Mouse (Mus musculus) liver, adult 2 months (tissue): ENCODE results near the gene Plekhg1. TPM values are rescaled to one million over a fixed set of nuclear protein-coding genes. Genes with fewer than 3 reads are reported as not detected.

Source experiments
- DNase-seq: peaks from one replicate; pipeline ENCODE4 v3.0.0-alpha.2; 2011; ENCODE audit warnings: low read depth, low spot score; ENCODE audit errors: extremely low read depth
- H3K27ac ChIP-seq: fragments of 200-500 bp; replicated peaks from 2 replicates; pipeline ENCODE4 v1.5.1; 2012; ENCODE audit warnings: low read depth, mild to moderate bottlenecking, control low read depth, inconsistent platforms, low read length; ENCODE audit not compliant: insufficient read depth
- H3K27me3 ChIP-seq: fragments of 200-500 bp; 2 replicates; pipeline ENCODE4 v1.6.1; 2012; ENCODE audit warnings: mild to moderate bottlenecking, moderate library complexity, low read length, inconsistent platforms; ENCODE audit not compliant: control insufficient read depth, insufficient read depth
- H3K36me3 ChIP-seq: fragments of 200-500 bp; 2 replicates; pipeline ENCODE4 v1.6.1; 2012; ENCODE audit warnings: low read length, inconsistent platforms; ENCODE audit not compliant: control insufficient read depth, insufficient read depth
- H3K4me1 ChIP-seq: fragments of 200-500 bp; 2 replicates; pipeline ENCODE4 v1.6.1; 2011; ENCODE audit warnings: low read length; ENCODE audit not compliant: control insufficient read depth, insufficient read depth
- H3K4me3 ChIP-seq: fragments of 200-500 bp; 2 replicates; pipeline ENCODE4 v1.5.1; 2011; ENCODE audit warnings: low read depth, mild to moderate bottlenecking, control low read depth, low read length, moderate library complexity; ENCODE audit not compliant: insufficient read depth
- H3K79me2 ChIP-seq: fragments of 200-500 bp; 2 replicates; pipeline ENCODE4 v1.6.1; 2012; ENCODE audit warnings: inconsistent platforms, mild to moderate bottlenecking, low read length, moderate library complexity; ENCODE audit not compliant: control insufficient read depth, insufficient read depth
- H3K9ac ChIP-seq: fragments of 200-500 bp; 2 replicates; pipeline ENCODE4 v1.6.1; 2012; ENCODE audit warnings: low read depth, mild to moderate bottlenecking, control low read depth, inconsistent platforms, low read length
- CTCF ChIP-seq: fragments of 200-500 bp; IDR thresholded peaks from 2 replicates; pipeline ENCODE4 v1.5.1; 2011; ENCODE audit warnings: low read depth, low read length, control low read depth
- POLR2A ChIP-seq: fragments of 200-500 bp; IDR thresholded peaks from 2 replicates; pipeline ENCODE4 v1.6.1; 2011; ENCODE audit warnings: low read length, control low read depth; ENCODE audit not compliant: insufficient read depth; ENCODE audit errors: extremely low read depth
- WGBS: fragments of 180-500 bp; shearing (Covaris S2); methylation state at CpG from one replicate; pipeline ENCODE4 v1.1.7; 2018; 5-methylcytosine and 5-hydroxymethylcytosine counted together
- polyA plus RNA-seq: library from polyadenylated mRNA; depleted of rRNA; stranded (reverse); fragments of >200 nt; gene quantifications from 2 replicates; pipeline ENCODE4 v1.2.3, GENCODE M21; 2012
- total RNA-seq: library from RNA; depleted of rRNA; stranded (reverse); fragments of >200 nt; gene quantifications from 2 replicates; pipeline ENCODE4 v1.2.3, GENCODE M21; 2014

Plekhg1 gene
- total and polyA plus RNA-seq, 2 experiments, result 1.2 to 6.0 TPM

- 79% methylated on average over 5 of the region's 5 CpGs for WGBS
- no peaks in the 10 kb centered on the region for H3K36me3 ChIP-seq
Measured at GRCm38 (mm10) chr10:3958591-3958990, 218.4 kb downstream of the Plekhg1 start.

GRCm38 (mm10) chr10:3969026-3969425, 228.9 kb downstream of the Plekhg1 start:
- WGBS, result 23% methylated on average over 3 of the region's 3 CpGs
- no peak overlapping the region for H3K4me3 ChIP-seq
- no peaks in the 10 kb centered on the region for H3K79me2 ChIP-seq
- TF ChIP-seq POLR2A (no peak), CTCF (no peak)
- no peak for DNase-seq
- H3K27me3 ChIP-seq, result no peaks in the 10 kb centered on the region
- H3K36me3 ChIP-seq, result no peaks in the 10 kb centered on the region
- no peak overlapping the region for H3K9ac ChIP-seq
- H3K27ac ChIP-seq, result no peak overlapping the region
- H3K4me1 ChIP-seq, result no peaks in the 10 kb centered on the region

More at GRCm38 (mm10) chr10:3958591-3958990, 218.4 kb downstream of the Plekhg1 start:
- Histone ChIP-seq H3K4me1 (no peaks in the 10 kb centered on the region), H3K27ac (no peak overlapping the region), H3K9ac (no peak overlapping the region), H3K27me3 (no peaks in the 10 kb centered on the region), H3K4me3 (no peak overlapping the region), H3K79me2 (no peaks in the 10 kb centered on the region)
- peak; percentile 15; the same call in 1 of the 2 replicates for TF ChIP-seq CTCF
- no peak for TF ChIP-seq POLR2A
- DNase-seq, result no peak

- Histone ChIP-seq H3K4me3 (no peak overlapping the region), H3K4me1 (no peaks in the 10 kb centered on the region; the same call in 1 of the 2 replicates), H3K27me3 (no peaks in the 10 kb centered on the region), H3K79me2 (no peaks in the 10 kb centered on the region), H3K27ac (no peak overlapping the region), H3K36me3 (no peaks in the 10 kb centered on the region), H3K9ac (no peak overlapping the region)
- no peak for TF ChIP-seq POLR2A
- TF ChIP-seq CTCF, result no peak
- 83% methylated on average over 9 of the region's 9 CpGs for WGBS
- DNase-seq, result no peak
Measured at GRCm38 (mm10) chr10:3972237-3972636, 232.1 kb downstream of the Plekhg1 start.

- no peaks in the 10 kb centered on the region for H3K27me3 ChIP-seq
- TF ChIP-seq POLR2A (0 out of 2 replicates have a peak, but pooled peaks have one; percentile 9), CTCF (peak; percentile 68)
- WGBS, result under 1% methylated on average over 40 of the region's 40 CpGs
- H3K9ac ChIP-seq, result peak within 1 kb of the TSS; percentile 59
- DNase-seq, result peak; percentile 31
- H3K27ac ChIP-seq, result peak within 1 kb of the TSS; percentile 6; the same call in 1 of the 2 replicates
- no peaks in the 10 kb centered on the region for H3K79me2 ChIP-seq
- H3K4me3 ChIP-seq, result peak within 1 kb of the TSS; percentile 67
- no peaks in the 10 kb centered on the region; the same call in 1 of the 2 replicates for H3K4me1 ChIP-seq
- no peaks in the 10 kb centered on the region for H3K36me3 ChIP-seq
Measured at GRCm38 (mm10) chr10:3972981-3973588, 232.9 kb downstream of the Plekhg1 start, which contains the start of gene Mthfd1l. Gene Mthfd1l (plus strand): TSS chr10:3973118.

- under 1% methylated on average over 39 of the region's 39 CpGs for WGBS
- no peaks in the 10 kb centered on the region for H3K79me2 ChIP-seq
- DNase-seq, result peak; percentile 44
- peak overlapping the region; percentile 67 for H3K4me3 ChIP-seq
- peak overlapping the region; percentile 6; the same call in 1 of the 2 replicates for H3K27ac ChIP-seq
- no peaks in the 10 kb centered on the region for H3K36me3 ChIP-seq
- H3K9ac ChIP-seq, result peak overlapping the region; percentile 59
- no peaks in the 10 kb centered on the region for H3K27me3 ChIP-seq
- peaks cover 2% of the 10 kb centered on the region; the same call in 1 of the 2 replicates for H3K4me1 ChIP-seq
- TF ChIP-seq CTCF (no peak), POLR2A (no peak)
Measured at GRCm38 (mm10) chr10:3973589-3974070, 233.5 kb downstream of the Plekhg1 start.

GRCm38 (mm10) chr10:3974380-3974779, 234.2 kb downstream of the Plekhg1 start:
- Histone ChIP-seq H3K79me2 (no peaks in the 10 kb centered on the region), H3K4me3 (no peak overlapping the region), H3K4me1 (peaks cover 3% of the 10 kb centered on the region; the same call in 1 of the 2 replicates), H3K36me3 (no peaks in the 10 kb centered on the region), H3K27me3 (no peaks in the 10 kb centered on the region), H3K9ac (no peak overlapping the region), H3K27ac (no peak overlapping the region)
- 81% methylated on average over 3 of the region's 3 CpGs for WGBS
- TF ChIP-seq POLR2A (no peak), CTCF (no peak)
- DNase-seq, result no peak
